Mouse (Mus musculus): Measurements from ENCODE around the gene Prlh. TPM values are rescaled to one million over a fixed set of nuclear protein-coding genes. Genes with fewer than 3 reads are reported as not detected.

Prlh gene
- polyA plus RNA-seq, 1 experiment from 2014 or later: not detected

- no peaks in the 10 kb centered on the region for H3K9me3 ChIP-seq (ENCODE audit: control insufficient read depth, low read length)
- H3K36me3 ChIP-seq (ENCODE audit: control insufficient read depth, insufficient read depth, low read length): no peaks in the 10 kb centered on the region
- DNase-seq (ENCODE audit: low spot score): no peak
- H3K4me1 ChIP-seq (replicated peaks; ENCODE audit: control insufficient read depth, insufficient read depth, low read length): no peaks in the 10 kb centered on the region
- 43% methylated on average over 3 of the region's 3 CpGs for WGBS
- no peak for ATAC-seq (replicated peaks; ENCODE audit: low FRiP score)
- H3K9ac ChIP-seq (ENCODE audit: low read length): no peak overlapping the region
- no peak overlapping the region for H3K27ac ChIP-seq (ENCODE audit: low read depth, low read length)
- no peak overlapping the region for H3K4me2 ChIP-seq (ENCODE audit: low read depth, low read length, severe bottlenecking)
- H3K27me3 ChIP-seq (ENCODE audit: control insufficient read depth, insufficient read depth, low read length): no peaks in the 10 kb centered on the region
- no peak overlapping the region for H3K4me3 ChIP-seq (ENCODE audit: low read depth, low read length)
Measured at GRCm38 (mm10) chr1:90962994-90963393, 10.1 kb downstream of the Prlh start.

- 68% methylated on average over 7 of the region's 7 CpGs for WGBS
- Histone ChIP-seq H3K36me3 (ENCODE audit: control insufficient read depth, insufficient read depth, low read length) (no peaks in the 10 kb centered on the region), H3K4me2 (ENCODE audit: low read depth, low read length, severe bottlenecking) (no peak overlapping the region), H3K27ac (ENCODE audit: low read depth, low read length) (no peak overlapping the region), H3K4me1 (replicated peaks; ENCODE audit: control insufficient read depth, insufficient read depth, low read length) (no peaks in the 10 kb centered on the region), H3K9ac (ENCODE audit: low read length) (no peak overlapping the region), H3K27me3 (ENCODE audit: control insufficient read depth, insufficient read depth, low read length) (no peaks in the 10 kb centered on the region), H3K4me3 (ENCODE audit: low read depth, low read length) (no peak overlapping the region), H3K9me3 (ENCODE audit: control insufficient read depth, low read length) (no peaks in the 10 kb centered on the region)
- ATAC-seq (replicated peaks; ENCODE audit: low FRiP score): no peak
- DNase-seq (ENCODE audit: low spot score): no peak
Measured at GRCm38 (mm10) chr1:90967583-90967982, 14.7 kb downstream of the Prlh start.

GRCm38 (mm10) chr1:90968649-90969048 lies 15.7 kb downstream of the Prlh start:
- no peak for ATAC-seq (replicated peaks; ENCODE audit: low FRiP score)
- H3K27me3 ChIP-seq (ENCODE audit: control insufficient read depth, insufficient read depth, low read length): no peaks in the 10 kb centered on the region
- 82% methylated on average over 4 of the region's 4 CpGs for WGBS

GRCm38 (mm10) chr1:90969347-90969784 lies 16.5 kb downstream of the Prlh start, which contains the start of gene Rab17:
Rab17 (minus strand) TSS chr1:90969661.
- 41% methylated on average over 9 of the region's 9 CpGs for WGBS
- no peak for ATAC-seq (replicated peaks; ENCODE audit: low FRiP score)
- no peaks in the 10 kb centered on the region for H3K36me3 ChIP-seq (ENCODE audit: control insufficient read depth, insufficient read depth, low read length)
- DNase-seq (ENCODE audit: low spot score): no peak
- H3K27ac ChIP-seq (ENCODE audit: low read depth, low read length): no peak within 1 kb of the TSS
- no peak within 1 kb of the TSS for H3K9ac ChIP-seq (ENCODE audit: low read length)
- H3K27me3 ChIP-seq (ENCODE audit: control insufficient read depth, insufficient read depth, low read length): no peaks in the 10 kb centered on the region
- H3K9me3 ChIP-seq (ENCODE audit: control insufficient read depth, low read length): no peaks in the 10 kb centered on the region
- no peak within 1 kb of the TSS for H3K4me3 ChIP-seq (ENCODE audit: low read depth, low read length)
- H3K4me1 ChIP-seq (replicated peaks; ENCODE audit: control insufficient read depth, insufficient read depth, low read length): peaks cover 4% of the 10 kb centered on the region; the same call in 1 of the 2 replicates
- H3K4me2 ChIP-seq (ENCODE audit: low read depth, low read length, severe bottlenecking): peak within 1 kb of the TSS; percentile 11; the same call in 1 of the 2 replicates

More at GRCm38 (mm10) chr1:90968649-90969048, 15.7 kb downstream of the Prlh start:
- Histone ChIP-seq H3K9me3 (ENCODE audit: control insufficient read depth, low read length) (no peaks in the 10 kb centered on the region), H3K9ac (ENCODE audit: low read length) (no peak overlapping the region), H3K36me3 (ENCODE audit: control insufficient read depth, insufficient read depth, low read length) (no peaks in the 10 kb centered on the region), H3K27ac (ENCODE audit: low read depth, low read length) (no peak overlapping the region), H3K4me1 (replicated peaks; ENCODE audit: control insufficient read depth, insufficient read depth, low read length) (peaks cover 3% of the 10 kb centered on the region; the same call in 1 of the 2 replicates), H3K4me3 (ENCODE audit: low read depth, low read length) (no peak overlapping the region), H3K4me2 (ENCODE audit: low read depth, low read length, severe bottlenecking) (no peak overlapping the region)
- DNase-seq (ENCODE audit: low spot score): no peak

GRCm38 (mm10) chr1:90969881-90970390 lies 17.0 kb downstream of the Prlh start:
- peaks cover 4% of the 10 kb centered on the region; the same call in 1 of the 2 replicates for H3K4me1 ChIP-seq (replicated peaks; ENCODE audit: control insufficient read depth, insufficient read depth, low read length)

GRCm38 (mm10) chr1:90972911-90973573 lies 20.1 kb downstream of the Prlh start:
- Histone ChIP-seq H3K4me2 (ENCODE audit: low read depth, low read length, severe bottlenecking) (no peak overlapping the region; the same call in 1 of the 2 replicates), H3K36me3 (ENCODE audit: control insufficient read depth, insufficient read depth, low read length) (no peaks in the 10 kb centered on the region), H3K27ac (ENCODE audit: low read depth, low read length) (no peak overlapping the region), H3K9me3 (ENCODE audit: control insufficient read depth, low read length) (no peaks in the 10 kb centered on the region), H3K4me3 (ENCODE audit: low read depth, low read length) (no peak overlapping the region), H3K4me1 (replicated peaks; ENCODE audit: control insufficient read depth, insufficient read depth, low read length) (peaks cover 4% of the 10 kb centered on the region; the same call in 1 of the 2 replicates), H3K27me3 (ENCODE audit: control insufficient read depth, insufficient read depth, low read length) (no peaks in the 10 kb centered on the region), H3K9ac (ENCODE audit: low read length) (no peak overlapping the region)
- DNase-seq (ENCODE audit: low spot score) (peak; percentile 96), ATAC-seq (replicated peaks; ENCODE audit: low FRiP score) (peak; percentile 70)
- 13% methylated on average over 9 of the region's 9 CpGs for WGBS

More at GRCm38 (mm10) chr1:90969881-90970390, 17.0 kb downstream of the Prlh start:
- H3K27ac ChIP-seq (ENCODE audit: low read depth, low read length): no peak overlapping the region
- peak overlapping the region; percentile 11; the same call in 1 of the 2 replicates for H3K4me2 ChIP-seq (ENCODE audit: low read depth, low read length, severe bottlenecking)
- no peak overlapping the region for H3K9ac ChIP-seq (ENCODE audit: low read length)
- DNase-seq (ENCODE audit: low spot score) (no peak), ATAC-seq (replicated peaks; ENCODE audit: low FRiP score) (no peak)
- H3K9me3 ChIP-seq (ENCODE audit: control insufficient read depth, low read length): no peaks in the 10 kb centered on the region
- no peaks in the 10 kb centered on the region for H3K36me3 ChIP-seq (ENCODE audit: control insufficient read depth, insufficient read depth, low read length)
- WGBS: 74% methylated on average over 10 of the region's 10 CpGs
- H3K27me3 ChIP-seq (ENCODE audit: control insufficient read depth, insufficient read depth, low read length): no peaks in the 10 kb centered on the region
- H3K4me3 ChIP-seq (ENCODE audit: low read depth, low read length): no peak overlapping the region

GRCm38 (mm10) chr1:90973574-90973911 lies 20.6 kb downstream of the Prlh start:
- H3K4me3 ChIP-seq (ENCODE audit: low read depth, low read length): no peak overlapping the region
- DNase-seq (ENCODE audit: low spot score): no peak
- H3K4me2 ChIP-seq (ENCODE audit: low read depth, low read length, severe bottlenecking): no peak overlapping the region
- H3K9me3 ChIP-seq (ENCODE audit: control insufficient read depth, low read length): no peaks in the 10 kb centered on the region
- 0 out of 2 replicates have a peak, but pooled peaks have one; percentile 18 for ATAC-seq (replicated peaks; ENCODE audit: low FRiP score)
- H3K27me3 ChIP-seq (ENCODE audit: control insufficient read depth, insufficient read depth, low read length): no peaks in the 10 kb centered on the region
- H3K4me1 ChIP-seq (replicated peaks; ENCODE audit: control insufficient read depth, insufficient read depth, low read length): peaks cover 4% of the 10 kb centered on the region; the same call in 1 of the 2 replicates
- no peaks in the 10 kb centered on the region for H3K36me3 ChIP-seq (ENCODE audit: control insufficient read depth, insufficient read depth, low read length)
- no peak overlapping the region for H3K9ac ChIP-seq (ENCODE audit: low read length)
- no peak overlapping the region for H3K27ac ChIP-seq (ENCODE audit: low read depth, low read length)
- WGBS: 91% methylated on average over 2 of the region's 2 CpGs

- WGBS: 8% methylated on average over 12 of the region's 12 CpGs
- no peak overlapping the region for H3K4me3 ChIP-seq (ENCODE audit: low read depth, low read length)
- H3K9me3 ChIP-seq (ENCODE audit: control insufficient read depth, low read length): no peaks in the 10 kb centered on the region
- no peaks in the 10 kb centered on the region for H3K36me3 ChIP-seq (ENCODE audit: control insufficient read depth, insufficient read depth, low read length)
- H3K27me3 ChIP-seq (ENCODE audit: control insufficient read depth, insufficient read depth, low read length): no peaks in the 10 kb centered on the region
- H3K27ac ChIP-seq (ENCODE audit: low read depth, low read length): no peak overlapping the region
- H3K9ac ChIP-seq (ENCODE audit: low read length): no peak overlapping the region
- peak; percentile 56 for ATAC-seq (replicated peaks; ENCODE audit: low FRiP score)
- H3K4me1 ChIP-seq (replicated peaks; ENCODE audit: control insufficient read depth, insufficient read depth, low read length): peaks cover 4% of the 10 kb centered on the region; the same call in 1 of the 2 replicates
- peak; percentile 76 for DNase-seq (ENCODE audit: low spot score)
- peak overlapping the region; percentile 13; the same call in 1 of the 2 replicates for H3K4me2 ChIP-seq (ENCODE audit: low read depth, low read length, severe bottlenecking)
Measured at GRCm38 (mm10) chr1:90974906-90975649, 22.2 kb downstream of the Prlh start.

Measured in forebrain, embryonic 11.5 days (tissue).